8 mouse cellular contexts compared by ENCODE assay signal in genomic region chr5:53947549-53948183, GRCm38 (mm10). TPM values are rescaled to one million over a fixed set of nuclear protein-coding genes. Genes with fewer than 3 reads are reported as not detected.
A peak's percentile ranks its signal among the peaks of the same experiment; 100 is the strongest.
DNase-seq lines count a peak whose midpoint lies in the region; ATAC-seq and TF ChIP-seq lines count a peak whose summit lies in the region.

No protein-coding gene starts in this region.

- H3K4me3 ChIP-seq in hindbrain, embryonic 13.5 days, result no peak overlapping the region
- no peak overlapping the region for H3K4me3 ChIP-seq in hindbrain, embryonic 10.5 days
- H3K4me3 ChIP-seq in forebrain, embryonic 14.5 days (ENCODE audit: low read depth, low read length), result no peak overlapping the region
- H3K4me3 ChIP-seq in thymus, adult 2 months (ENCODE audit: control insufficient read depth, insufficient read depth, low read length), result no peak overlapping the region

- 47% methylated on average over 9 of the region's 9 CpGs for WGBS in hindbrain, embryonic 13.5 days
- WGBS in hindbrain, embryonic 10.5 days, result 66% methylated on average over 9 of the region's 9 CpGs
- WGBS in forebrain, embryonic 14.5 days, result 17% methylated on average over 9 of the region's 9 CpGs
- 83% methylated on average over 9 of the region's 9 CpGs for WGBS in thymus, adult 2 months

- peaks cover 6% of the 10 kb centered on the region for H3K4me1 ChIP-seq in hindbrain, embryonic 13.5 days (replicated peaks)
- no peaks in the 10 kb centered on the region for H3K4me1 ChIP-seq in hindbrain, embryonic 10.5 days (replicated peaks)
- H3K4me1 ChIP-seq in forebrain, embryonic 14.5 days (ENCODE audit: control insufficient read depth, insufficient read depth, low read length), result peaks cover 9% of the 10 kb centered on the region
- H3K4me1 ChIP-seq in thymus, adult 2 months (replicated peaks; ENCODE audit: control insufficient read depth, insufficient read depth, low read length), result peaks cover 5% of the 10 kb centered on the region

- no peaks in the 10 kb centered on the region for H3K9me3 ChIP-seq in hindbrain, embryonic 13.5 days
- no peaks in the 10 kb centered on the region for H3K9me3 ChIP-seq in hindbrain, embryonic 10.5 days
- H3K9me3 ChIP-seq in forebrain, embryonic 14.5 days (replicated peaks; ENCODE audit: control insufficient read depth, low read length), result no peaks in the 10 kb centered on the region

- 0 out of 2 replicates have a peak, but pooled peaks have one; percentile 54 for ATAC-seq in hindbrain, embryonic 13.5 days (ENCODE audit: low FRiP score)
- peak; percentile 91 for ATAC-seq in forebrain, embryonic 14.5 days
- ATAC-seq in megakaryocyte progenitor cell, adult 5-6 weeks (replicated peaks; ENCODE audit: poor library complexity), result no peak

- H3K27ac ChIP-seq in hindbrain, embryonic 13.5 days, result no peak overlapping the region; the same call in 1 of the 2 replicates
- no peak overlapping the region for H3K27ac ChIP-seq in hindbrain, embryonic 10.5 days
- H3K27ac ChIP-seq in forebrain, embryonic 14.5 days (ENCODE audit: low read depth, low read length), result no peak overlapping the region
- no peak overlapping the region for H3K27ac ChIP-seq in thymus, adult 2 months (ENCODE audit: control insufficient read depth, insufficient read depth, low read length)

- no peak for TF ChIP-seq POLR2A in thymus, adult 2 months (IDR thresholded peaks at IDR 0.05; ENCODE audit: control insufficient read depth, extremely low read depth, insufficient read depth, low read length, poor library complexity)

- H3K9ac ChIP-seq in hindbrain, embryonic 13.5 days, result no peak overlapping the region
- no peak overlapping the region for H3K9ac ChIP-seq in forebrain, embryonic 14.5 days (ENCODE audit: low read length)

- DNase-seq in hindbrain, embryonic 10.5 days (ENCODE audit: low spot score), result no peak
- peak; percentile 30 for DNase-seq in R1 (ENCODE audit: low read depth, low spot score)
- DNase-seq in forebrain, embryonic 14.5 days (ENCODE audit: low spot score), result peak; percentile 87
- peak; percentile 63 for DNase-seq in lung, postnatal 10 days
- no peak for DNase-seq in thymus, adult 2 months
- no peak for DNase-seq in cerebellum, adult 9-11 months

- no peak for TF ChIP-seq CTCF in thymus, adult 2 months (IDR thresholded peaks at IDR 0.05; ENCODE audit: borderline replicate concordance, control insufficient read depth, extremely low read depth, insufficient read depth, low read length, poor library complexity)

- no peaks in the 10 kb centered on the region for H3K36me3 ChIP-seq in hindbrain, embryonic 13.5 days
- H3K36me3 ChIP-seq in hindbrain, embryonic 10.5 days, result no peaks in the 10 kb centered on the region
- H3K36me3 ChIP-seq in forebrain, embryonic 14.5 days (ENCODE audit: control insufficient read depth, insufficient read depth, low read length), result no peaks in the 10 kb centered on the region
- H3K36me3 ChIP-seq in thymus, adult 2 months (ENCODE audit: control insufficient read depth, insufficient read depth, low read length), result no peaks in the 10 kb centered on the region

- H3K27me3 ChIP-seq in hindbrain, embryonic 13.5 days, result no peaks in the 10 kb centered on the region
- no peaks in the 10 kb centered on the region for H3K27me3 ChIP-seq in hindbrain, embryonic 10.5 days (ENCODE audit: insufficient read depth, poor library complexity, severe bottlenecking)
- H3K27me3 ChIP-seq in forebrain, embryonic 14.5 days (replicated peaks; ENCODE audit: control insufficient read depth, insufficient read depth, low read length), result no peaks in the 10 kb centered on the region
- H3K27me3 ChIP-seq in thymus, adult 2 months (ENCODE audit: control insufficient read depth, insufficient read depth, low read length), result no peaks in the 10 kb centered on the region

- H3K4me2 ChIP-seq in hindbrain, embryonic 13.5 days, result no peak overlapping the region
- no peak overlapping the region for H3K4me2 ChIP-seq in forebrain, embryonic 14.5 days (ENCODE audit: low read length)

RNA-seq across cellular contexts. Expression of gene Stim2, which starts 50.6 kb away (rescaled TPM):
- 24.1 and 25.8 TPM in 2 replicates for polyA plus RNA-seq in hindbrain, embryonic 13.5 days (2015; fragmentation: Nextera tagmentation; extraction: Ambion mirVana)
- polyA plus RNA-seq in hindbrain, embryonic 10.5 days (2016; fragmentation: Nextera tagmentation; extraction: Ambion mirVana), result 13.9 and 14.7 TPM in 2 replicates
- 21.0 and 23.6 TPM in 2 replicates for polyA plus RNA-seq in forebrain, embryonic 14.5 days (2014; fragmentation: Nextera tagmentation; extraction: Ambion mirVana)
- 39.0 and 41.2 TPM in 2 replicates for polyA plus RNA-seq in thymus, adult 2 months (2012; rRNA removed)
- 19.6 and 20.6 TPM in 2 replicates for total RNA-seq in megakaryocyte progenitor cell, adult 5-6 weeks (2015)
- total RNA-seq in megakaryocyte progenitor cell, adult 5-6 weeks (2017), result 20.2 and 21.7 TPM in 2 replicates

Comparison
In these comparisons a context has a peak if more than half of its experiments do, and no peak if none do; other contexts are left out.
1. DNase-seq: peak in R1 (single experiment), forebrain, embryonic 14.5 days (single experiment) and lung, postnatal 10 days (single experiment); none in hindbrain, embryonic 10.5 days (single experiment), thymus, adult 2 months (single experiment) and cerebellum, adult 9-11 months (single experiment).